Mouse (Mus musculus): ENCODE measurements around the gene Vars2.

Vars2 gene

GRCm38 (mm10) chr17:35692368-35692767 is 25.0 kb upstream of the Vars2 start:
- DNase-seq (ENCODE audit: low spot score) = no peak

GRCm38 (mm10) chr17:35691811-35692210 is 24.4 kb upstream of the Vars2 start:
- DNase-seq (ENCODE audit: low spot score) = no peak

- DNase-seq (ENCODE audit: low spot score) = no peak
These were observed 22.7 kb upstream of the Vars2 start for GRCm38 (mm10) chr17:35689936-35690645.

GRCm38 (mm10) chr17:35688347-35689175 is 21.2 kb upstream of the Vars2 start:
- DNase-seq (ENCODE audit: low spot score) = no peak

GRCm38 (mm10) chr17:35685061-35685460 is 17.7 kb upstream of the Vars2 start:
- no peak for DNase-seq (ENCODE audit: low spot score)

GRCm38 (mm10) chr17:35681986-35682385 is 14.6 kb upstream of the Vars2 start:
- no peak for DNase-seq (ENCODE audit: low spot score)

GRCm38 (mm10) chr17:35680591-35680990 is 13.2 kb upstream of the Vars2 start:
- no peak for DNase-seq (ENCODE audit: low spot score)

GRCm38 (mm10) chr17:35673416-35674035 is 6.1 kb upstream of the Vars2 start, which contains the start of gene Gtf2h4:
Gene Gtf2h4, minus strand, starts transcription at chr17:35673739.
- DNase-seq (ENCODE audit: low spot score) = peak; percentile 77

- no peak for DNase-seq (ENCODE audit: low spot score)
These were observed 5.1 kb upstream of the Vars2 start for GRCm38 (mm10) chr17:35672527-35672926.

GRCm38 (mm10) chr17:35671846-35672245 is 4.5 kb upstream of the Vars2 start:
- no peak for DNase-seq (ENCODE audit: low spot score)

GRCm38 (mm10) chr17:35669731-35670130 is 2.3 kb upstream of the Vars2 start:
- DNase-seq (ENCODE audit: low spot score) = no peak

- no peak for DNase-seq (ENCODE audit: low spot score)
These were observed 538 bp downstream of the Vars2 start for GRCm38 (mm10) chr17:35666851-35667256.

- DNase-seq (ENCODE audit: low spot score) = peak; percentile 28
These were observed 1.4 kb downstream of the Vars2 start for GRCm38 (mm10) chr17:35665957-35666515.

GRCm38 (mm10) chr17:35653086-35653485 is 14.3 kb downstream of the Vars2 start:
- no peak for DNase-seq (ENCODE audit: low spot score)

- DNase-seq (ENCODE audit: low spot score) = no peak
These were observed 18.0 kb downstream of the Vars2 start for GRCm38 (mm10) chr17:35649429-35649828.

- DNase-seq (ENCODE audit: low spot score) = no peak
These were observed 23.7 kb downstream of the Vars2 start, which contains the start of gene Mucl3 for GRCm38 (mm10) chr17:35643609-35644236. Gene Mucl3, minus strand, starts transcription at chr17:35643695.

GRCm38 (mm10) chr17:35639352-35639751 is 28.0 kb downstream of the Vars2 start:
- no peak for DNase-seq (ENCODE audit: low spot score)

GRCm38 (mm10) chr17:35638475-35639190 is 28.8 kb downstream of the Vars2 start:
- DNase-seq (ENCODE audit: low spot score) = peak; percentile 82

- no peak for DNase-seq (ENCODE audit: low spot score)
These were observed 31.0 kb downstream of the Vars2 start for GRCm38 (mm10) chr17:35636363-35636762.

- peak; percentile 69 for DNase-seq (ENCODE audit: low spot score)
These were observed 31.7 kb downstream of the Vars2 start for GRCm38 (mm10) chr17:35635699-35636111.

GRCm38 (mm10) chr17:35635202-35635601 is 32.2 kb downstream of the Vars2 start:
- no peak for DNase-seq (ENCODE audit: low spot score)
